Mouse (Mus musculus) limb, embryonic 10.5 days (tissue): ENCODE results near the gene Carmil1. TPM values are rescaled to one million over a fixed set of nuclear protein-coding genes. Genes with fewer than 3 reads are reported as not detected.

Experiments used
- DNase-seq: peaks from one replicate; pipeline ENCODE4 v3.0.0-alpha.2; 2017; ENCODE audit warnings: low spot score
- H3K27ac ChIP-seq: fragments of 300-500 bp; sonication (generic); 2 replicates; pipeline ENCODE4 v1.5.1; 2016; ENCODE audit warnings: mild to moderate bottlenecking
- H3K27me3 ChIP-seq: fragments of 300-500 bp; sonication (generic); 2 replicates; pipeline ENCODE4 v1.6.1; 2016; ENCODE audit warnings: low read depth, mild to moderate bottlenecking; ENCODE audit not compliant: poor library complexity, severe bottlenecking
- H3K36me3 ChIP-seq: fragments of 300-500 bp; sonication (generic); 2 replicates; pipeline ENCODE4 v1.6.1; 2016; ENCODE audit warnings: mild to moderate bottlenecking, moderate library complexity
- H3K4me1 ChIP-seq: fragments of 300-500 bp; sonication (generic); 2 replicates; pipeline ENCODE4 v1.6.1; 2016
- H3K4me3 ChIP-seq: fragments of 300-500 bp; sonication (generic); 2 replicates; pipeline ENCODE4 v1.5.1; 2016; ENCODE audit warnings: mild to moderate bottlenecking, moderate library complexity
- H3K9me3 ChIP-seq: fragments of 300-500 bp; sonication (generic); replicated peaks from 2 replicates; pipeline ENCODE4 v1.6.1; 2016; ENCODE audit warnings: mild to moderate bottlenecking
- WGBS: fragments of 180-500 bp; shearing (Covaris S2); methylation state at CpG from one replicate; pipeline ENCODE4 v1.1.7; 2016; 5-methylcytosine and 5-hydroxymethylcytosine counted together
- polyA plus RNA-seq: library from polyadenylated mRNA; unstranded; fragments of >200 nt; fragmentation: Nextera tagmentation; extraction: Ambion mirVana; gene quantifications from 2 replicates; pipeline ENCODE4 v1.2.1, GENCODE M21; 2016

The Carmil1 gene
- 23.3 and 33.1 TPM in 2 replicates for polyA plus RNA-seq

- peak; percentile 86 for DNase-seq
- WGBS: under 1% methylated on average over 94 of the region's 96 CpGs
- Histone ChIP-seq H3K36me3 (no peaks in the 10 kb centered on the region), H3K9me3 (no peaks in the 10 kb centered on the region), H3K4me3 (peak within 1 kb of the TSS; percentile 64), H3K27ac (peak within 1 kb of the TSS; percentile 90), H3K4me1 (peaks cover 19% of the 10 kb centered on the region), H3K27me3 (peaks cover 11% of the 10 kb centered on the region; the same call in 1 of the 2 replicates)
These were observed at the start of gene Carmil1 for GRCm38 (mm10) chr13:24280439-24281431. Carmil1 (minus strand) TSS chr13:24280795.

- H3K4me3 ChIP-seq: no peak overlapping the region
- no peaks in the 10 kb centered on the region for H3K9me3 ChIP-seq
- no peaks in the 10 kb centered on the region for H3K27me3 ChIP-seq
- H3K4me1 ChIP-seq: 0 out of 2 replicates have a peak, but pooled peaks cover 5% of the 10 kb centered on the region
- 87% methylated on average over 4 of the region's 4 CpGs for WGBS
- no peak for DNase-seq
- no peak overlapping the region for H3K27ac ChIP-seq
- no peaks in the 10 kb centered on the region for H3K36me3 ChIP-seq
These were observed 49.5 kb upstream of the Carmil1 start for GRCm38 (mm10) chr13:24330128-24330527.

GRCm38 (mm10) chr13:24328036-24328817 is 47.6 kb upstream of the Carmil1 start:
- Histone ChIP-seq H3K27ac (no peak overlapping the region), H3K36me3 (no peaks in the 10 kb centered on the region), H3K9me3 (no peaks in the 10 kb centered on the region), H3K27me3 (no peaks in the 10 kb centered on the region), H3K4me3 (no peak overlapping the region), H3K4me1 (0 out of 2 replicates have a peak, but pooled peaks cover 5% of the 10 kb centered on the region)
- WGBS: 86% methylated on average over 9 of the region's 9 CpGs
- no peak for DNase-seq

GRCm38 (mm10) chr13:24327201-24327600 is 46.6 kb upstream of the Carmil1 start, which contains the start of gene Cmah:
Cmah (plus strand) TSS chr13:24327404.
- H3K27ac ChIP-seq: no peak within 1 kb of the TSS
- no peak for DNase-seq

GRCm38 (mm10) chr13:24321313-24321712 is 40.7 kb upstream of the Carmil1 start:
- no peak for DNase-seq
- Histone ChIP-seq H3K36me3 (no peaks in the 10 kb centered on the region), H3K9me3 (no peaks in the 10 kb centered on the region), H3K27ac (no peak overlapping the region), H3K4me1 (no peaks in the 10 kb centered on the region), H3K27me3 (no peaks in the 10 kb centered on the region), H3K4me3 (no peak overlapping the region)
- 78% methylated on average over 6 of the region's 6 CpGs for WGBS

More at GRCm38 (mm10) chr13:24327201-24327600, 46.6 kb upstream of the Carmil1 start, which contains the start of gene Cmah:
- no peak within 1 kb of the TSS for H3K4me3 ChIP-seq
- WGBS: 86% methylated on average over 5 of the region's 5 CpGs
- no peaks in the 10 kb centered on the region for H3K4me1 ChIP-seq
- no peaks in the 10 kb centered on the region for H3K36me3 ChIP-seq
- no peaks in the 10 kb centered on the region for H3K27me3 ChIP-seq
- H3K9me3 ChIP-seq: no peaks in the 10 kb centered on the region

- H3K9me3 ChIP-seq: no peaks in the 10 kb centered on the region
- no peaks in the 10 kb centered on the region for H3K27me3 ChIP-seq
- 35% methylated on average over 4 of the region's 4 CpGs for WGBS
- no peaks in the 10 kb centered on the region for H3K36me3 ChIP-seq
- peak; percentile 35 for DNase-seq
- H3K27ac ChIP-seq: no peak overlapping the region
- H3K4me1 ChIP-seq: no peaks in the 10 kb centered on the region
- H3K4me3 ChIP-seq: no peak overlapping the region
These were observed 38.0 kb upstream of the Carmil1 start for GRCm38 (mm10) chr13:24318618-24319017.

GRCm38 (mm10) chr13:24316563-24316962 is 36.0 kb upstream of the Carmil1 start:
- H3K4me3 ChIP-seq: no peak overlapping the region
- no peaks in the 10 kb centered on the region for H3K36me3 ChIP-seq
- no peaks in the 10 kb centered on the region for H3K27me3 ChIP-seq
- DNase-seq: no peak
- no peak overlapping the region for H3K27ac ChIP-seq
- 82% methylated on average over 3 of the region's 3 CpGs for WGBS
- H3K9me3 ChIP-seq: no peaks in the 10 kb centered on the region
- H3K4me1 ChIP-seq: no peaks in the 10 kb centered on the region

- Histone ChIP-seq H3K4me3 (no peak overlapping the region), H3K36me3 (no peaks in the 10 kb centered on the region), H3K9me3 (no peaks in the 10 kb centered on the region), H3K4me1 (no peaks in the 10 kb centered on the region), H3K27ac (no peak overlapping the region), H3K27me3 (no peaks in the 10 kb centered on the region)
- no peak for DNase-seq
- WGBS: 87% methylated on average over 8 of the region's 8 CpGs
These were observed 30.7 kb upstream of the Carmil1 start for GRCm38 (mm10) chr13:24311011-24311940.

- WGBS: 54% methylated on average over 4 of the region's 4 CpGs
- no peaks in the 10 kb centered on the region for H3K36me3 ChIP-seq
- DNase-seq: no peak
- no peaks in the 10 kb centered on the region for H3K9me3 ChIP-seq
- no peak overlapping the region for H3K4me3 ChIP-seq
- H3K27ac ChIP-seq: no peak overlapping the region
- H3K4me1 ChIP-seq: no peaks in the 10 kb centered on the region
- no peaks in the 10 kb centered on the region for H3K27me3 ChIP-seq
These were observed 25.7 kb upstream of the Carmil1 start for GRCm38 (mm10) chr13:24306248-24306647.

- DNase-seq: no peak
- no peaks in the 10 kb centered on the region for H3K9me3 ChIP-seq
- H3K4me1 ChIP-seq: no peaks in the 10 kb centered on the region
- H3K36me3 ChIP-seq: no peaks in the 10 kb centered on the region
- H3K4me3 ChIP-seq: no peak overlapping the region
- H3K27me3 ChIP-seq: no peaks in the 10 kb centered on the region
- 89% methylated on average over 4 of the region's 4 CpGs for WGBS
- H3K27ac ChIP-seq: no peak overlapping the region
These were observed 24.9 kb upstream of the Carmil1 start for GRCm38 (mm10) chr13:24305486-24305885.

GRCm38 (mm10) chr13:24297252-24297651 is 16.7 kb upstream of the Carmil1 start:
- Histone ChIP-seq H3K4me3 (no peak overlapping the region), H3K4me1 (no peaks in the 10 kb centered on the region), H3K36me3 (no peaks in the 10 kb centered on the region), H3K27ac (no peak overlapping the region), H3K9me3 (no peaks in the 10 kb centered on the region), H3K27me3 (no peaks in the 10 kb centered on the region)
- WGBS: 17% methylated on average over 4 of the region's 4 CpGs
- DNase-seq: peak; percentile 56

- H3K36me3 ChIP-seq: no peaks in the 10 kb centered on the region
- H3K27ac ChIP-seq: no peak overlapping the region
- H3K4me3 ChIP-seq: no peak overlapping the region
- H3K4me1 ChIP-seq: no peaks in the 10 kb centered on the region
- DNase-seq: no peak
- H3K9me3 ChIP-seq: no peaks in the 10 kb centered on the region
- WGBS: 92% methylated on average over 2 of the region's 2 CpGs
- no peaks in the 10 kb centered on the region for H3K27me3 ChIP-seq
These were observed 6.8 kb upstream of the Carmil1 start for GRCm38 (mm10) chr13:24287381-24287780.
